Mouse (Mus musculus): ENCODE results near the gene Tmc6.

Tmc6 gene

GRCm38 (mm10) chr11:117780582-117781111 lies 1.4 kb downstream of the Tmc6 start:
- peak; percentile 74 to 75 for DNase-seq

- no peak for DNase-seq
These were observed 1.8 kb downstream of the Tmc6 start for GRCm38 (mm10) chr11:117780199-117780515.

DNA sequence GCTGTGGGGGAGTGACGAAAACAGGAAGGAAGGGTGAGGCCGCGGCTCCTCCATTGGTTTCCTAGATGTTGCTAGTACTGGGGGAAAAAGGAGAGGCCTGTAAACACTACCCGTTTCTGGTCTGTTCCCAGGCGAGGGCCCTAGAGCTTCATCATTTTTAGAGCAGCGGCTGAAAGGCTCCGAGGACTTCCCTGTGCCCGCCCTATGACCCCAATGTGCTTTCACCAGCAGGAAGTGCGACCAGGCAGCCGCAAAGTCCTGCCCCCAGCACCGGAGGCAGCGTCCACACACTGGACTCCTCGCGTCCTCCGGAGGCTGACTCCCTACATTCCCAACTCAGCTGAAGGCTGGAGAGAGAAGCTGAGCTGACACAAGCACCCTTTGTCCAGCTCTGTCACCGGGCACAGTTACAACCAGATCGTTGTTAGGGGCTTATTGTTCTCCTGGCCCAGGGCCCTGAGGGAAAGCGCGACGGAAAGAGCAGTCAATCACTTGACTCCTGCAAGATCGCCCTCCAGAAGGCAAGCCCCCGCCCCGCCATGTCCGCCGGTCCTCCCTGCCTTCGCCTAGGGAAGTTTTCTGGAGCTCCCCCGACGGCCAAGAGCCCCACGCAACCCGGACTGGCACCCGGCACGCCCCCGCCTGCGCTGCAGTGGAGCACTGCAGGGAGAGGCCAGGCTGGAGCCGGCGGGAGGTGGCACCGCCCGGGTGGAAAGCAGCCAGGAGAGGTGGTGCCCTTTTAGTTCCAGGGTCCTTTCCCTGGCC lies 2.4 kb downstream of the Tmc6 start:
- DNase-seq = peak; percentile 55 to 57

GRCm38 (mm10) chr11:117778851-117779433 lies 3.1 kb downstream of the Tmc6 start:
- DNase-seq = no peak

GRCm38 (mm10) chr11:117778031-117778430 lies 4.0 kb downstream of the Tmc6 start:
- DNase-seq = no peak

- no peak for DNase-seq
These were observed 4.9 kb downstream of the Tmc6 start for GRCm38 (mm10) chr11:117777111-117777510.

- DNase-seq = no peak
These were observed 5.8 kb downstream of the Tmc6 start for GRCm38 (mm10) chr11:117776085-117776792.

GRCm38 (mm10) chr11:117775540-117775939 lies 6.5 kb downstream of the Tmc6 start:
- peak; percentile 51 to 56 for DNase-seq

GRCm38 (mm10) chr11:117774925-117775324 lies 7.1 kb downstream of the Tmc6 start:
- DNase-seq = peak; percentile 53 to 54

DNA sequence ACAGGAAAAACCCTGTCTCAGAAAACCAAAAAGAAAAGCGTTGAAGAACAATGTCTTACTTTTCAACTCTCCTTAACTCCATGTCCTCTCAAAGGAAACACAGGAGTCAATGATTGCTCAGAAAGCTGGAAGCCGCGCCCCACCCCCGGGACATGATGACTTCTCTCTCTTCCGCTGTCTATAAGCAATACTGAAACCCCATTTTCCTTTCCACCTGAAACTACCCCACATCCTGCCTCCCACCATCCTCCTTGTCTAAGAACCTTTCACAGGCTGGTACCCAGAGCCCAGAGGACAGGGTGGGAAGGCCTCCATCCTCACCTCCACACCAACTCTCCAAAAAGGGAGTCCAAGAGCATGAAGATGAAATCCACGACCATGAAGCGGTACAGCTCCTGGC lies 9.6 kb downstream of the Tmc6 start:
- no peak for DNase-seq

- DNase-seq = peak; percentile 65 to 77
These were observed 11.6 kb downstream of the Tmc6 start for GRCm38 (mm10) chr11:117770407-117770806.

DNA sequence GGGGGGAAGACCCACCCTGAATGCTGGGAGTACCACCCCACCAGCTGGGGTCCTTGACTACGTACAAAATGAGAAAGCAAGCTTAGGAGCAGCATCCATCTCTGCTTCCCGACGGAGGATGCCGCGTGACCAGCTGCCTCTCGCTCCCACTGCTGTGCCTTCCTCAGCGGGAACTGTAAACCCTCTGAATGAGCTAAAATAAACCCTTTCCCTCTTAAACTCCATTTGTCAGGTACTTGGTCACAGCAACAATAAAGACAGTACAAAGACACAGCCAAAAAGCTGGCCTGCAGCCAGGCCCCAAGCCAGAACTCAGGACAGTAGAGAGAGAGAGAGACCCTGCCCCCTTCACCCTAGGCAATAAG lies 12.3 kb downstream of the Tmc6 start:
- DNase-seq = peak; percentile 55 to 57

DNA sequence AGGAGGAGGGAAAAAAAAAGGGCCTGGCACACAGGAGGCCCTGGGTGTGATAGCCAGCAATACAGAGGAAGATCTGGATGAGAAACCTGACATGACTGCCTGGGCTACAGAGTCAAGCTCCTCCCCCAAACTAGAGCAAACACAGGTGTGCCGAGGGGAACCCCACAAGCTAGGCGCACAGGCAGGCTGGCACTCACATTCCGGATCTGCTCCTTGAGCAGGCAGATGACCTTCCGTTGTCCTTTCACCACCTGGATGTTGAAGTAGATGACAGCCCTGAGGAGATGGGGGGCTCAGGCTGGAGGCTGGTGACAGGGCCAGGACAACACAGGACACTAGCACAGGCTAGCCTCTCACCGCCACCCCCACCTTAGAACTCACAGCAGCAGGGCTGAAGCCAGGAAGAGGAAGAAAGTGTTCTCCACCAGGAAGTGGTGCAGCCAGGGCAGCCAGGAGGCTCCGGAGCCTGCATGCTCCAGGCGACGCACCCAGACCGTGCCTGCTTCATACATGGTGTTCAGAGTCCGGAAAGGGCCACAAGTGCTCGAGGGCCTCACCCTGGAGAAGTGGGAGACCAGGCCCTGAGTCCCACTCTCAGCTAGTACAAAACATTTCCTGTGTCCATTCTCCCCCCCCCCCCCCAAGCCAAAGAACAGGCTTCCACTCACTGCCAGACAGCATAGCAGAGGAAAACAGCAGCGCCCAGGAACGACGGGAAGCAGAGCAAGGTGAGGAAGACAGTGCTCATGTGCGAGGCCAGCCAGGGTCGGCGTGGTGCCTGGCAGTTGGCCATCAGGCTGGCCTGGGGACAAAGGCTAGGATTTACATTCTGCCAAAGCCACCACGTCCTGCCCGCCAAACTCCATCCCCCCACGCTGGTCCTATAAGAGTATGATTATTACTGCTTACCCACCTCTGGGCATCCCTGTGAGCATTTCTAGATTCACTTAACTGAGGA lies 13.0 kb downstream of the Tmc6 start:
- DNase-seq = peak; percentile 85 to 90

GRCm38 (mm10) chr11:117766275-117766674 lies 15.7 kb downstream of the Tmc6 start:
- DNase-seq = no peak

DNA sequence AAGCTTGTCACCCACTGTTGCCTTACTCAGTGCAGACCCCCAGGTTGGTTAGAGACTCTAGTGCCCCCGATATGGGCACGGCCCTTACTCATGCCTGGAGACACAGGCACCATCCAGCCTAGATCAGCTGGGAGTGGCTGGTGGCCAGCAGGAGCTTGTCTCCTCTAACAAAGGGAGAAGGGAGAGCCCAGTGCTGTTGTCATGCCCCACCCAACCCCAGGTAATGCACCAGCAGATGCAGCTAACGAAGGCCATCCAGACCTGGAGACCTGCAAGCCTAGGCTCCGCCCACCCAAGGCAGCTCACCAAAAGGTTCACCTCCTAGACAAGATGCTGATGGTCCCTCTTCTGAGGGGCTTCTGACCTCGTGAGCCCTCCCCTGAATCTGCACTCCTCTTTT lies 16.6 kb downstream of the Tmc6 start:
- no peak for DNase-seq

- peak in 1 of 2 experiments; percentile 43 for DNase-seq
These were observed 17.7 kb downstream of the Tmc6 start for GRCm38 (mm10) chr11:117764319-117764718.

DNA sequence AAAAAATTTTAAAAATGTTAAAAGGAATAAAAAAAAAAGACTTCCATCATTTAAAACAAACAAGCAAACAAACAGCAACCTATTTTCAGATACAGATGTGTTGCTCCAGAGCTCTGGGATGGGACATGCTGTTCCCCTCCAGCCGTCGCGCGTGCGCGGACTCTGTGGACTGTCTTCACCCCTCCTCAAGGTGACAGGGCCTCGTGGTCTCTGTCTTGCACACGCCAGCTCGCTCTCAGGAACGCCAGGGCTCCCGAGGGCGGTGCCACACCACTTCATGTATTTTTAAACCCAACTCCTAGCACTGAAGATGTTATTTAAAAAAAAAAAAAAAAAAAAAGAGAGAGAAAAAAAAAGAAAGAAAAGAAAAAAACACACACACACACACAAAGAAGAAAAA lies 19.8 kb downstream of the Tmc6 start:
- DNase-seq = no peak

DNA sequence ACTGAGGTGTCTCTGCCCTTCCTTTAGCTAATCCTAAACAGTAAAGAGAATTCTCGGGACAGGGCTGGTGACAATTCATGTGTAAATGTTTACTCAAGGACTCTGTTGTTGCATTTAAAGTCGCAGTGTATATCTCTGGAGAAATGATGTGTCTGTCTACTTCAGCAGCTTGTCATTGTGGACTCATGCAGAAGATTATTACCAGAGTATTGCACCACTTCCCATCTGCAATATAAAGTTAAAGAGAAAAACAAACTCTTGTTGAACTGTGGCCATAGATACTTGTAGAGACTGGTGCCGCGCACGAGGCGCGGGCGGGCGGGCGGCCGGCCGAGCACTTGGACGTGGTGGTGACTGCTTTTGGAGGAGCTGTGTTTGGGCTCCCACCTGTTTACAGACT lies 20.2 kb downstream of the Tmc6 start:
- DNase-seq = no peak

GRCm38 (mm10) chr11:117760374-117761119 lies 21.5 kb downstream of the Tmc6 start:
- DNase-seq = peak; percentile 70 to 76

DNA sequence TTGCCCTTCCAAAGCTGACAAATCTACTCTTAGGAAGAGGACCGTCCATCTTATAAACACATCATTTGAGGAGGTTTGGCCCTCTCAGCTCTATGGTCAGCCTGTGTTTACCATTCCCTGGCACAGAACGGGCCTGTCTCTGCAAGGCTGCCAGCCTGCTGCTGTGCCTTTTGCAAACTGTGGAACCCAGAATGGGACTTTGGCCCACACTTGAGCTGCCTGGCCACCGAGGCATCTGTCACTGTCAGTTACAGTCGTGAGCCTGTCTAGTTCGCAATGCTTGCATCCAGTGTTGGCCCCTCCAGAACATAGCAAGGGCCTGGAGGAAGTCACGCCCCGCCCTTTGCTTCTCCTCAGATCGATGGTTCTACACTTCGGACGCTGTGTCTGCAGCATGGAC lies 22.7 kb downstream of the Tmc6 start:
- DNase-seq = peak; percentile 79 to 84

- no peak for DNase-seq
These were observed 26.1 kb downstream of the Tmc6 start for GRCm38 (mm10) chr11:117755891-117756290.

- no peak for DNase-seq
These were observed 30.5 kb downstream of the Tmc6 start for GRCm38 (mm10) chr11:117751544-117751943.

Measured in cerebellum, postnatal 10 days (tissue).